Mouse (Mus musculus): ENCODE results near the gene Cep164. TPM values are rescaled to one million over a fixed set of nuclear protein-coding genes. Genes with fewer than 3 reads are reported as not detected.

Gene Cep164
- polyA plus RNA-seq, 1 experiment from 2014 or later = 20.6 TPM

DNA sequence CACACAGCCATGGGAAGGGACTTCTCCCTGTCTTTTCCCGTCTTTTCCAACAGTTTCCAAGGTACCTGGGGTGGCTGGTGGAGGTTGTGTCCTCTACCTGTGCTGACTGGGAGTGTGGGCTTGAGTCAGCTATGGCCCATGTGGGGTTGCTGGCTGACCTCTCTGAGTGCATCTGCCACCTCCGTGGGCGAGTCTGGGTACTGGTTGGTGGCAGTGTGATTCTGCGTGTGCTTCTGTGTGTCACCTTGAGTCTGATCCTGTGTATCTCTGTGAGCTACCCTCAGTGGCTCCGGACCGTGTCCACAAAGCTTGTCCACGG, 11.4 kb upstream of the Cep164 start:
- 0 out of 2 replicates have a peak, but pooled peaks have one; percentile 17 for ATAC-seq (replicated peaks; ENCODE audit: low FRiP score, low read depth)

GRCm38 (mm10) chr9:45839139-45839981, 10.9 kb upstream of the Cep164 start:
- H3K4me3 ChIP-seq (replicated peaks; ENCODE audit: low read depth, low read length) = peak overlapping the region; percentile 86
- H3K36me3 ChIP-seq (ENCODE audit: insufficient read depth, low read length) = no peaks in the 10 kb centered on the region
- H3K27me3 ChIP-seq (ENCODE audit: insufficient read depth, low read length) = no peaks in the 10 kb centered on the region
- peak overlapping the region; percentile 99 for H3K4me2 ChIP-seq (ENCODE audit: low read length)
- peak; percentile 34 for ATAC-seq (replicated peaks; ENCODE audit: low FRiP score, low read depth)
- H3K4me1 ChIP-seq (replicated peaks; ENCODE audit: insufficient read depth, low read length) = peaks cover 14% of the 10 kb centered on the region; the same call in 1 of the 2 replicates
- no peaks in the 10 kb centered on the region for H3K9me3 ChIP-seq (replicated peaks; ENCODE audit: low read length)
- peak overlapping the region; percentile 81 for H3K9ac ChIP-seq (ENCODE audit: low read depth, low read length)
- TF ChIP-seq CTCF (IDR thresholded peaks at IDR 0.05; ENCODE audit: low read depth) = no peak
- H3K27ac ChIP-seq = peak overlapping the region; percentile 68
- peak; percentile 27 for DNase-seq (ENCODE audit: low spot score)
- 4% methylated on average over 17 of the region's 17 CpGs for whole genome bisulfite sequencing

More for the DNA sequence above, 11.4 kb upstream of the Cep164 start:
- Histone ChIP-seq H3K4me1 (replicated peaks; ENCODE audit: insufficient read depth, low read length) (peaks cover 14% of the 10 kb centered on the region; the same call in 1 of the 2 replicates), H3K4me3 (replicated peaks; ENCODE audit: low read depth, low read length) (peak overlapping the region; percentile 86), H3K27ac (peak overlapping the region; percentile 55), H3K27me3 (ENCODE audit: insufficient read depth, low read length) (no peaks in the 10 kb centered on the region), H3K4me2 (ENCODE audit: low read length) (peak overlapping the region; percentile 99), H3K36me3 (ENCODE audit: insufficient read depth, low read length) (no peaks in the 10 kb centered on the region), H3K9me3 (replicated peaks; ENCODE audit: low read length) (no peaks in the 10 kb centered on the region), H3K9ac (ENCODE audit: low read depth, low read length) (peak overlapping the region; percentile 81)
- no peak for TF ChIP-seq CTCF (IDR thresholded peaks at IDR 0.05; ENCODE audit: low read depth)
- DNase-seq (ENCODE audit: low spot score) = no peak
- WGBS = 42% methylated on average over 7 of the region's 7 CpGs

DNA sequence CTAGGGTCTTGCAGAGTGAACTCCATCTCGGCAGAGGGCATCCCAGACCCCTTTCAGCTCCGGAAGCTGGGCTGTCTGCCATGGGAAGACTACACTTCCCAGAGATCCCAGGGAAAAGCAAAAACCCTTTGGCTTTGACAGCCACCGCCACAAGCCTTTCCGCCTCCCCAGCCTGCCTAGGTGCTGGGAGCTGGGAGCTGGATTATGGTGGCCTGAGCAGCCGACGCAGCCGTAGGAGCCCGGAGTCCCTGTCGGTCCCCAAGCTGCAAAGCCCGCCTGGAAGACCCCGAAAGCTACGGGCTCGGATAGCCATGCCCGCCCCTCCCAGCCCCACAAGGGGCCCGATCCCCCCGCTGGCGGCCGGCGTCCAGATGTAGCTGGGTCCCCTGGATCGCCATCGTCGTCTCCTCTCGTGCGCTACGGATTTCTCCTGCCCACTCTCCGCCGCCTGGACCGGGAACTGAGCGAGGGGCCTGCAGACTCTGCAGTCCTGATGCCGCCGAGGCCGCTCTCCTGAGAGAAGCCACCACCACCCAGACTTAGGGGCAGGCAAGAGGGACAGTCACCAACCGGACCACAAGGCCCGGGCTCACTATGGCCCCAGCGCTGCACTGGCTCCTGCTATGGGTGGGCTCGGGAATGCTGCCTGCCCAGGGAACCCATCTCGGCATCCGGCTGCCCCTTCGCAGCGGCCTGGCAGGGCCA, 10.1 kb upstream of the Cep164 start, which contains the start of gene Bace1:
Gene Bace1, plus strand, starts transcription at position 147 of the 705 bp plus-strand sequence.
- DNase-seq (ENCODE audit: low spot score) (peak; percentile 97), ATAC-seq (replicated peaks; ENCODE audit: low FRiP score, low read depth) (peak; percentile 55)
- Histone ChIP-seq H3K27ac (peak within 1 kb of the TSS; percentile 68), H3K4me1 (replicated peaks; ENCODE audit: insufficient read depth, low read length) (peaks cover 14% of the 10 kb centered on the region; the same call in 1 of the 2 replicates), H3K9me3 (replicated peaks; ENCODE audit: low read length) (no peaks in the 10 kb centered on the region), H3K27me3 (ENCODE audit: insufficient read depth, low read length) (no peaks in the 10 kb centered on the region), H3K9ac (ENCODE audit: low read depth, low read length) (peak within 1 kb of the TSS; percentile 81), H3K4me3 (replicated peaks; ENCODE audit: low read depth, low read length) (peak within 1 kb of the TSS; percentile 86), H3K4me2 (ENCODE audit: low read length) (peak within 1 kb of the TSS; percentile 99), H3K36me3 (ENCODE audit: insufficient read depth, low read length) (no peaks in the 10 kb centered on the region)
- WGBS = under 1% methylated on average over 40 of the region's 40 CpGs
- peak; percentile 54 for TF ChIP-seq CTCF (IDR thresholded peaks at IDR 0.05; ENCODE audit: low read depth)

DNA sequence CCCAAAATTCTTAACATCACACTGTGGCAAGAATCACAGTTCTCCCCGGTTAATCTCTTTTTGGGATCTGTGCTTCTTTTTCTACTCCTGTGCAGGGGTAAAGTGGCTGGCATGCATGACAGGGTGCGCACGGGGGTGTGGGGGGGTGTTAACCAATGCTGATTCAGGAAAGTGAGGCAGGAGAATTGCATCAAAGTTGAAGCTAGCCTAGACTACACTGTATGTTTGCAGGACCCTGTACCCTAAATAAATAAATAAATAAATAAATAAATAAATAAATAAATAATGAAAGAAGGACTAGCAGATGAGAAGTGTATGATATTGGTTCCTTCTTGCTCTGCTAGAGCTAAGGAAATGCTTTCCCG, 9.6 kb upstream of the Cep164 start:
- H3K36me3 ChIP-seq (ENCODE audit: insufficient read depth, low read length) = no peaks in the 10 kb centered on the region
- no peak overlapping the region for H3K9ac ChIP-seq (ENCODE audit: low read depth, low read length)
- H3K4me3 ChIP-seq (replicated peaks; ENCODE audit: low read depth, low read length) = peak overlapping the region; percentile 86
- ATAC-seq (replicated peaks; ENCODE audit: low FRiP score, low read depth) = peak; percentile 29
- H3K4me2 ChIP-seq (ENCODE audit: low read length) = peak overlapping the region; percentile 99
- 19% methylated on average over 4 of the region's 4 CpGs for WGBS
- DNase-seq (ENCODE audit: low spot score) = no peak
- TF ChIP-seq CTCF (IDR thresholded peaks at IDR 0.05; ENCODE audit: low read depth) = no peak
- no peaks in the 10 kb centered on the region for H3K27me3 ChIP-seq (ENCODE audit: insufficient read depth, low read length)
- H3K4me1 ChIP-seq (replicated peaks; ENCODE audit: insufficient read depth, low read length) = peaks cover 14% of the 10 kb centered on the region; the same call in 1 of the 2 replicates
- no peak overlapping the region for H3K27ac ChIP-seq
- no peaks in the 10 kb centered on the region for H3K9me3 ChIP-seq (replicated peaks; ENCODE audit: low read length)

GRCm38 (mm10) chr9:45833461-45833860, 5.0 kb upstream of the Cep164 start:
- 76% methylated on average over 2 of the region's 2 CpGs for WGBS
- DNase-seq (ENCODE audit: low spot score) (no peak), ATAC-seq (replicated peaks; ENCODE audit: low FRiP score, low read depth) (no peak)
- TF ChIP-seq CTCF (IDR thresholded peaks at IDR 0.05; ENCODE audit: low read depth) = no peak
- H3K4me3 ChIP-seq (replicated peaks; ENCODE audit: low read depth, low read length) = no peak overlapping the region
- H3K9ac ChIP-seq (ENCODE audit: low read depth, low read length) = no peak overlapping the region
- H3K4me1 ChIP-seq (replicated peaks; ENCODE audit: insufficient read depth, low read length) = no peaks in the 10 kb centered on the region
- H3K36me3 ChIP-seq (ENCODE audit: insufficient read depth, low read length) = no peaks in the 10 kb centered on the region
- H3K27me3 ChIP-seq (ENCODE audit: insufficient read depth, low read length) = no peaks in the 10 kb centered on the region
- H3K27ac ChIP-seq = no peak overlapping the region
- H3K4me2 ChIP-seq (ENCODE audit: low read length) = no peak overlapping the region
- no peaks in the 10 kb centered on the region for H3K9me3 ChIP-seq (replicated peaks; ENCODE audit: low read length)

- Histone ChIP-seq H3K27ac (no peak overlapping the region), H3K9me3 (replicated peaks; ENCODE audit: low read length) (no peaks in the 10 kb centered on the region), H3K36me3 (ENCODE audit: insufficient read depth, low read length) (no peaks in the 10 kb centered on the region), H3K9ac (ENCODE audit: low read depth, low read length) (no peak overlapping the region), H3K4me3 (replicated peaks; ENCODE audit: low read depth, low read length) (no peak overlapping the region), H3K27me3 (ENCODE audit: insufficient read depth, low read length) (no peaks in the 10 kb centered on the region), H3K4me2 (ENCODE audit: low read length) (no peak overlapping the region), H3K4me1 (replicated peaks; ENCODE audit: insufficient read depth, low read length) (no peaks in the 10 kb centered on the region)
- DNase-seq (ENCODE audit: low spot score) (no peak), ATAC-seq (replicated peaks; ENCODE audit: low FRiP score, low read depth) (no peak)
- TF ChIP-seq CTCF (IDR thresholded peaks at IDR 0.05; ENCODE audit: low read depth) = no peak
- 80% methylated on average over 2 of the region's 2 CpGs for WGBS
Observed at GRCm38 (mm10) chr9:45832898-45833297, 4.4 kb upstream of the Cep164 start.

All from kidney, postnatal 0 days (tissue).